Mouse (Mus musculus): Measurements from ENCODE around the gene Pip5k1c. TPM values are rescaled to one million over a fixed set of nuclear protein-coding genes. Genes with fewer than 3 reads are reported as not detected.
A peak's percentile ranks its signal among the peaks of the same experiment; 100 is the strongest.

The Pip5k1c gene
- polyA plus RNA-seq, 1 experiment, result 124 TPM

DNA sequence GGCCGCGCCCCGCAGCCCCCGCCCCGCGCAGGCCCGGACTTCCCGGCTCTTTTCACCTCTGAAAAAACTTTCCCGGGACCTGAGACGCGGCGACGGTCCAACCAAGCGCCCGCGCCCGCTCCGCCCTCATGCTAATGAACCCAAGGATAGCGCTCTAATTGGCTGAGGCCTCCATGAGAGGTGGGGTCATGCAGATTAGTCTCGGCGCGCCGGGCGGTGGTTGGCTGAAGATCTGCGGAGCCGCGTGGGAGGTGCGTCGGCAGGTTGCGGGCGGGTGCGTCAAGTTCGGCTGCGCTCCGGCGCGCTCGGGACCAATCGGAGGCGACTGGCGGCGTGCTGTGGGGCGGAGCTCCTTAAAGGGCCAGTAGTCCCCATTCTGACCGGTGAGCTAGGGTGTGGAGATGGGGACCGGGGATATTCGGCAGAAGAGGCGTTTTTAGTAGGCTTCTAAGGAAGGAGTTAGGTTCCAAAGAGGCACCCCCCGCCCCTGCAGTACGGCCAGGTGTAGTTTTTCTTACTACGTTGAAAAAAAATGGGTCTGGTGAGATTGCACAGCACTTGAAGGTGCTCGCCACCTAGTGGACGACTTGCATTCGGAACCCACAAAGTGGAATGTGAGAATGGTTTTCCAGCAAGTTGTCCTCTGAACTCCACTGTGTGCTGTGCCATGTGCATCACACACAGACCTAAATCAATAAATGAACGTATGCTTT lies 57.7 kb downstream of the Pip5k1c start, which contains the start of gene Hmg20b:
Hmg20b (minus strand) TSS at position 130 of the 713 bp plus-strand sequence.
- H3K36me3 ChIP-seq (replicated peaks; ENCODE audit: low read length), result peaks cover 35% of the 10 kb centered on the region
- no peaks in the 10 kb centered on the region for H3K27me3 ChIP-seq (replicated peaks)
- H3K4me3 ChIP-seq (replicated peaks), result peak within 1 kb of the TSS; percentile 99
- peaks cover 73% of the 10 kb centered on the region for H3K4me1 ChIP-seq
- TF ChIP-seq FLI1 (IDR thresholded peaks at IDR 0.05; ENCODE audit: low read length) (no peak), GATA1 (IDR thresholded peaks at IDR 0.05; ENCODE audit: borderline replicate concordance, low read length) (no peak)
- H3K9me3 ChIP-seq, result no peaks in the 10 kb centered on the region

DNA sequence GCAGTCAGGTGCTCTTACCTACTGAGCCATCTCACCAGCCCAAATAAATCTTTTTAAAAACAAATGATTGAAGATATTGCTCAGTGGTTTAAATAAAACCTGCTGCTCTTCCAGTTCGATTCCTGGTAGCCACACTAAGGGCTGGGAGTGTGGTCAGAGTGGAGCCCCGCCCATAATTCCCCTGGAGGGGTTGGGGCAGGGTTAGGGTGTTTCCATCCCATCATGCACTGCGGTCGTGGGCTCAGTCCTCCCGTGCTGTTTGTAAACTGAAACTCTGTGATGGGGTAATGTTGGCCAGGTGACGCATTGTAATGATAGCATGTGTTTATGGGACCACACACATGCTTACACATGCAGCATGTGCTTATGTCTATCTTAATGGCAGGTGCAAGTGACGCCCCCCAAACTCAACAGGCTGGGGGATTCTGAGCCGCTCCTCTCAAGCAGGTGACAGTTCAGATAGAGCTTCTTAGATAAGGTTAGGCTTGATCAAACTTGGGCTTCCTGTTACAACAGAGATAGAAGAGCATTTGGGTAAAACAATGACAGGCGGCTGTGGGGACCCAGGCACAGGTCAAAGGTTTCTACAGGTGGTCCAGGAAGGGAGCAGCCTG lies 59.0 kb downstream of the Pip5k1c start:
- no peak for TF ChIP-seq GATA1 (IDR thresholded peaks at IDR 0.05; ENCODE audit: borderline replicate concordance, low read length)
- TF ChIP-seq FLI1 (IDR thresholded peaks at IDR 0.05; ENCODE audit: low read length), result no peak
- H3K36me3 ChIP-seq (replicated peaks; ENCODE audit: low read length), result peaks cover 22% of the 10 kb centered on the region
- H3K27me3 ChIP-seq (replicated peaks), result no peaks in the 10 kb centered on the region
- H3K9me3 ChIP-seq, result no peaks in the 10 kb centered on the region
- peaks cover 73% of the 10 kb centered on the region for H3K4me1 ChIP-seq
- peak overlapping the region; percentile 81 for H3K4me3 ChIP-seq (replicated peaks)

- peaks cover 73% of the 10 kb centered on the region for H3K4me1 ChIP-seq
- H3K36me3 ChIP-seq (replicated peaks; ENCODE audit: low read length), result peaks cover 11% of the 10 kb centered on the region
- no peak for TF ChIP-seq GATA1 (IDR thresholded peaks at IDR 0.05; ENCODE audit: borderline replicate concordance, low read length)
- no peak for TF ChIP-seq FLI1 (IDR thresholded peaks at IDR 0.05; ENCODE audit: low read length)
- H3K4me3 ChIP-seq (replicated peaks), result no peak overlapping the region
- H3K9me3 ChIP-seq, result no peaks in the 10 kb centered on the region
- H3K27me3 ChIP-seq (replicated peaks), result no peaks in the 10 kb centered on the region
These were observed 62.1 kb downstream of the Pip5k1c start for GRCm38 (mm10) chr10:81354738-81355477.

DNA sequence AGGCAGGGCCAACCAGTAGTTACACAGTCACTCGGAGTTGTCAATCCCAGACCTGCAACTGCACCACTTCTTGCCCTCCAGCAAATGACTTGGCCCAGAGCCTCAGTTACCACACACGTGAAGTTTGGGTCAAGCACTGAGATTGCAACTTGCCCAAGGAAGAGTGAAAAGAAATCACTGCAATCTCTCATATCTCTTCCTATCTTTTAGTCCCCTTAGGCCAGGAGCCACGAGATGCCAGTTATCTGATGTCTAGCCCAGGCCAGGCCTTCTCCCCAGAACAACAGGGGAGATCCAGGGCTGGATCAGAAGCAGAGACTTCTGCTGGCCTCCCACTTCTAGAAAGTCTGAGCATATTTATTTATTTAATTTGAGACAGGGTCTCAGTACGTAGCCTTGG lies 62.8 kb downstream of the Pip5k1c start:
- TF ChIP-seq FLI1 (IDR thresholded peaks at IDR 0.05; ENCODE audit: low read length) (no peak), GATA1 (IDR thresholded peaks at IDR 0.05; ENCODE audit: borderline replicate concordance, low read length) (no peak)
- Histone ChIP-seq H3K27me3 (replicated peaks) (no peaks in the 10 kb centered on the region), H3K36me3 (replicated peaks; ENCODE audit: low read length) (peaks cover 17% of the 10 kb centered on the region), H3K4me3 (replicated peaks) (no peak overlapping the region), H3K9me3 (no peaks in the 10 kb centered on the region), H3K4me1 (peaks cover 76% of the 10 kb centered on the region)

DNA sequence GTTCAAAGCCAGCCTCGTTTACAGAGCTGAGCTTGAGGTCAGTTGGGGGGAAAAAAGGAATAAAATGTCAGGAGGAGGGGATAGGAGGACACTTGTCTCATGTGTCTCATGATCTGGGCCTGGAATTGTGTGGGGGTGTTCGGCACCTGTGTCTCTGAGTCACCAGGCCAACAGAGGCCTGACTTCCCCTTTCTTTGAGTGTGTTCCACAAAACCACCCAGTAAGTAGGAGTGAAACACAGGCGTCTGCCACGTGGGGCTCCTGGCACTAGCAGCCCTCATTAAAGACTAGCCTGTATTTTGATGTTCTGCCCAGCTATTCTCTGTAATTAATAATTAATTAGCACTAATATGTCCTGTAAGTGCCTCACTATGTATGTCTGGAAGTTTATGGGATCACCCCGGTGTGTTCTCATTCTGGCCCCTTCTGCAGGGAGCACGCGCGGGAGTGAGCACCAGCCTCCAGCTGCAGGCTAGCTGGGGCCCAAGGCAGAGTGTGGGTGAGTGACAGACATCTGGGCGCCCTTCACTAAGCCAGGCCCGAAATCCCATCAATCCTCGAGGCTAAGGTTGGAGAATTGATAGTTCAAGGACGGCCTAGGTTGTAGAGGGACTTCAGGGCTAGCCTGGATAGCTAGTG lies 63.7 kb downstream of the Pip5k1c start:
- TF ChIP-seq FLI1 (IDR thresholded peaks at IDR 0.05; ENCODE audit: low read length) (no peak), GATA1 (IDR thresholded peaks at IDR 0.05; ENCODE audit: borderline replicate concordance, low read length) (no peak)
- no peaks in the 10 kb centered on the region for H3K9me3 ChIP-seq
- no peaks in the 10 kb centered on the region for H3K27me3 ChIP-seq (replicated peaks)
- H3K4me1 ChIP-seq, result peaks cover 78% of the 10 kb centered on the region
- peaks cover 27% of the 10 kb centered on the region for H3K36me3 ChIP-seq (replicated peaks; ENCODE audit: low read length)
- peak overlapping the region; percentile 100 for H3K4me3 ChIP-seq (replicated peaks)

- H3K9me3 ChIP-seq, result no peaks in the 10 kb centered on the region
- no peaks in the 10 kb centered on the region for H3K27me3 ChIP-seq (replicated peaks)
- TF ChIP-seq FLI1 (IDR thresholded peaks at IDR 0.05; ENCODE audit: low read length) (no peak), GATA1 (IDR thresholded peaks at IDR 0.05; ENCODE audit: borderline replicate concordance, low read length) (no peak)
- peaks cover 34% of the 10 kb centered on the region for H3K36me3 ChIP-seq (replicated peaks; ENCODE audit: low read length)
- peak within 1 kb of the TSS; percentile 100 for H3K4me3 ChIP-seq (replicated peaks)
- H3K4me1 ChIP-seq, result peaks cover 78% of the 10 kb centered on the region
These were observed 64.5 kb downstream of the Pip5k1c start, which contains the start of gene Mfsd12 for GRCm38 (mm10) chr10:81356991-81357844. Mfsd12 (plus strand) TSS chr10:81357491.

DNA sequence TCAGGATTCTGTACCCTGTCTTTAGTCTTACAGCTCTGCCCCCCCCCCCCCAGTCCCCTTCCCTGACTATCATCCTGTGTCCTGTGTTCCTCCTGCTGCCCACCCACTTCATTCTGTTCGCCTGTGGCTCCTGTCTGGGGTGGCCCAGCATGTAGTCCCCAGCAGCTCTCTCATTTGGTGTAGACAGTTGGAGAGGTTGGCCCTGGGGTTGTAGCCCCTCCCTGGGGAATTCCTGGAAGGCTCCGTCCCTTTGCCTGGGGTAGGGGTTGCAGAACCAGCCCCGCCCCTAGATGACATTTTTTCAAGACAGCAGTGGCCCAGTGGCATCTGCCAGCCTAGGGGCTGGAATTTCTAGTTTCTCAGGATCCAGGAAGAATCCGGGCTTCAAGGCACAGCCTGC lies 65.4 kb downstream of the Pip5k1c start:
- TF ChIP-seq GATA1 (IDR thresholded peaks at IDR 0.05; ENCODE audit: borderline replicate concordance, low read length), result no peak
- Histone ChIP-seq H3K4me1 (peaks cover 84% of the 10 kb centered on the region), H3K27me3 (replicated peaks) (no peaks in the 10 kb centered on the region), H3K4me3 (replicated peaks) (peak overlapping the region; percentile 100), H3K9me3 (no peaks in the 10 kb centered on the region), H3K36me3 (replicated peaks; ENCODE audit: low read length) (peaks cover 44% of the 10 kb centered on the region)

GRCm38 (mm10) chr10:81358841-81359240 lies 66.1 kb downstream of the Pip5k1c start:
- no peak for TF ChIP-seq FLI1 (IDR thresholded peaks at IDR 0.05; ENCODE audit: low read length)
- TF ChIP-seq GATA1 (IDR thresholded peaks at IDR 0.05; ENCODE audit: borderline replicate concordance, low read length), result no peak
- Histone ChIP-seq H3K4me1 (peaks cover 90% of the 10 kb centered on the region), H3K36me3 (replicated peaks; ENCODE audit: low read length) (peaks cover 51% of the 10 kb centered on the region), H3K9me3 (no peaks in the 10 kb centered on the region), H3K27me3 (replicated peaks) (no peaks in the 10 kb centered on the region), H3K4me3 (replicated peaks) (peak overlapping the region; percentile 100)

GRCm38 (mm10) chr10:81360721-81361120 lies 68.0 kb downstream of the Pip5k1c start:
- H3K36me3 ChIP-seq (replicated peaks; ENCODE audit: low read length), result peaks cover 69% of the 10 kb centered on the region
- no peaks in the 10 kb centered on the region for H3K27me3 ChIP-seq (replicated peaks)
- H3K4me1 ChIP-seq, result peaks cover 91% of the 10 kb centered on the region
- TF ChIP-seq FLI1 (IDR thresholded peaks at IDR 0.05; ENCODE audit: low read length), result no peak
- no peaks in the 10 kb centered on the region for H3K9me3 ChIP-seq
- peak overlapping the region; percentile 81 for H3K4me3 ChIP-seq (replicated peaks)

Measured in megakaryocyte, embryonic 14.5 days (primary cell).